Mouse (Mus musculus): ENCODE results near the gene Ercc8.

Ercc8 gene

DNA sequence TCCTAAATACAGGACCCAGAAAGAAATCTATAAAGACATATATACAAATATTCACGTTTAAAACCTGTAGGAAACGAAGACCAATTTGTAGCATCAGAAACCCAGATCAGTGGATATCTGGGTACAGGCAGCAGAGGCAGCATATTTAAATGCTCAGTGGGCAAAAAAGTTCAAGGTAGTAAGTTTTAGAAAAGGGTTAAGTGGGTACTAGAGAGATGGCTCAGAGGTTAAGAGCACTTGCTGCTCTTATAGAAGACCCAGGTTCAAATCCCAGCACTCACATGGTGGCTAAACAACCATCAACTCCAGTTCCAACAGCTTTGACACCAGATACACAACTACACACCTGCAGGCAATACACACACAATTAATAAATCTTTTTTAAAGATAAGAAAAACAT, 1.4 kb upstream of the Ercc8 start:
- no peak for DNase-seq (ENCODE audit: low read depth, low spot score)

DNA sequence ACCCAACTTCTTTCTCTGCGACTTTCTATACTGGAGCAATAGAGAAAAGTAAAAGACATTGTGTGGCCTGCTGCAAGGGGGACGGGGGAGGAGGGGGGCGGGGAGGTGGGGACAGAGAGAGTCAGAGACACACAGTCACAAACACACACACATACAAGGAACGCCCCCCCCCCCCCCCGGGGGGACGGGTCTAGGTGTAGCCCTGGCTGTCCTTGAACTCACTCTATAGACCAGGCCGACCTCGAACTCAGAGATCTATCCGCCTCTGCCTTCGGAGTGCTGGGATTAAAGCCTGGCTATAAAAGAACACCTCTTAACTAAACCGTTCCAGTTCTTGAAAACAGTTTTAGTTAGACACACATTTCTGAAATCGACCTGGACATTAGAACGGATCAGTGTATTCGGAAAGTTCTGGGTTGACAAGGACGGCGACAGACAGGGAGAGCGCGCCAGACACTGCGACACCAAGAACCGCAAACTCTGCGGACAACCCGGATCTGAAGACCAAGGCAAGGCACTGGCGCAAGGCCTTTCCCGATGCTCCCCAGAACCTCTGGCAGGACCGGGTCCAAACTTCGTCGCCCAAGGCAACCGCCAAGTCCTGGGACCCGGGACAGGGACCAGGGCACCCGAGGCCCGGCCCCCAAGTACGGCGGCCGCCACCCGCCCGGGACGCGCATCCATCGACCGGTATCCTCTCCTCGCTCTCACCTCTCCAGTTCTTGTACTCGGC, 633 bp upstream of the Ercc8 start:
- no peak for DNase-seq (ENCODE audit: low read depth, low spot score)

DNA sequence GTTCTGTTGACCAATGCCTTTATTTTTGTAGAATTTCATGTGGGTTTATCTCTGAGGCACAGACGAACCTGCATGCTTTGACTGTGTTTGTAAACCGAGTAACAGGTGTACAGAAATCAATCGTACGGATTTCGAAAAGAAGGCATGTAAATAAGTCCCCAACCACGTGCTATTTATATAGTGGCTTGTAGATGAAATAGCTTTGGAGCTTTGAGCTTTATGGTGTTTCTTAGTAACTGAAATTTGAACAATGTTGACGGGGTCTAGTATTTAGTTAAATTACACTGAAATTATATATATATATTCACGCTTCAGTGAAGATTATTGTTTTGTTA, 677 bp downstream of the Ercc8 start:
- no peak for DNase-seq (ENCODE audit: low read depth, low spot score)

DNA sequence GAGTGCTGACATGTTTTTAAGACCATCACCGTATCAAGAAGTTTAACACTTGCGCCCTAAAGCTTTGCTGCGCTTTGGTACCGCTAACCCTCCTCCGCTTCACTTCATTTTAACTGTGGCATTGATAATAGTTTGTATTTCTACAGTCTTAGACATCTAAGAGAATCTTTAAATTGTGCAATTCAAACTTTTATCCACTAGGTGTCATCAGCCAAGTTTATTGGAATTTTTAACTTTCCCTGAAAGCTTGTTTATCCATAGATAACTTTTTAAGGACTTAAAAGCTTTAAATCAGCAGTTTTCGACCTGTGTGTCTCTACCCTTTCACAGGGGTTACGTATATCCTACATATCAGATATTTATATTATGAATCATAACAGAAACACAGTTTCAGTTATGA, 1.4 kb downstream of the Ercc8 start:
- no peak for DNase-seq (ENCODE audit: low read depth, low spot score)

DNA sequence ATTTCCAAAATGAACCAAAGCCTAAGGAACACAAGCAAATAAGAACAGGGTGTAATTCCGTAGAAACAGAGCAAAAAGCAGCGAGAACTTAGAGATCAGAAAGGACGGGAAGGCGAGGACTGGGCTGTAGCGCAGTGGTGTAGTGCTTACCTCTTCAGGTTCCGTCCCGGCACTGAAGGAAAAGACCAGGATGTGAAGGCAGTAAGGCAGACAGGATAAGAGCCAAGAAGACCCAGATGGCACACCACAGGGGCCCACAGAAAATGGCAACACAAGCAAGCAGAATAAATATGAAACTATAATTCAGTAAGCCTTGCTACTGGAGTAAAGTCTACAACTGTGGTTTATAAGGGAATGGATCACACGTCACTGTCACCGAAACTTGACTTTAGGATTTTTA, 5.4 kb downstream of the Ercc8 start:
- DNase-seq (ENCODE audit: low read depth, low spot score): no peak

DNA sequence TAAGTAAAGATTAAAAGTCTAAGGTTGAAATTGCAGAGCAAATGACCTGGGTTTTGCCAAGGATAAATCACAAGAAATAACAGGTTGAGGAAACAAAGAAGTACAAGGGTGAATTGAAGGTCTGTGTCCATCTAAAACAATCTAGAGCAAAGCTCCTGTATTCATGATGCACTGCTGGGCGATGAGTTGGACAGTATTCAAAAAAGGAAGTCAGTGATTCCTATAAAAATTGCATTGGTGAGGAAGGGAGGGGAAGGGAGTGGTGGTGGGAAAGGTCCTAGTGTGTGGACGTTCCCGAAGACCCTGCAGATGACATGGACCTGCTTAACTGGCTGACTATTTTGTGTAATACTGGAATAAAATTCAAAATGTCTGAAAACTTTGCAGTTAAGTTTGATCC, 6.1 kb downstream of the Ercc8 start:
- no peak for DNase-seq (ENCODE audit: low read depth, low spot score)

DNA sequence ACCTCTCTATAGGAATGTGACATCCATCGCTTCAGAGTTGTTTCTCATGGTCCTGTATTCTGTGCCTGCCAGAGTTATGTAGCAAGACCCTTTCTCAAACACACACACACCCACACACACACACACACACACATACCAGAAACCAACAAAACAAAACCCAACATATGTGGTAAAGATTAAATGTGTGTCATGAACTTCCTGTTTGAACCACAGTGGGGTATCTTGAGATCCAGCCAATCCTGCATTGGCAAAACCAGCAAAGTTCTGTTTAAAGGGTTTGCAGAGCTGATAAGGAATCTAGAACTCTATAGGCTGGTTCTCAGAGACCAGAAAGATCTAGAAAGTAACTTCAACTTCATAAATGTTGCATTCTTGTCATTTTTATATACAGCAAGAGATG, 11.5 kb downstream of the Ercc8 start:
- DNase-seq (ENCODE audit: low read depth, low spot score): no peak

DNA sequence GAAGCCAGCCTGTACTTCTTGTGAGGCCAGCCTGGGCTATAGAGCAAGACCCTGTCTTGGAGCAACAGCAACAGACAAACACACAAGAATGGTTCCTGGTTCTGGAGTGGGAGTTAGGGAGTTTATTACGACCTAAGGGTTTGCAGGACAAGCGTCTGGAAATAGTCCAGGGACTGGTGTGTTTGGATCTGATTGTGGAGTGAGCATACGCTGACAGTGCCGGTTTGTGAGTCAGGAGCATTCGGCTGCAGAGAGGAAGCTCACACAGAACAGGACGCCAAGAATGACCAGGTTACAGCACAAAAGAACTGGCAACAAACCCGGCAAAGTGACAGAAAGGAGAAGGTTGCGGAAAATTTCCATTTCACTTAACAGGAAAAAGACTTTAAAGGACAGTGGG, 12.0 kb downstream of the Ercc8 start:
- no peak for DNase-seq (ENCODE audit: low read depth, low spot score)

DNA sequence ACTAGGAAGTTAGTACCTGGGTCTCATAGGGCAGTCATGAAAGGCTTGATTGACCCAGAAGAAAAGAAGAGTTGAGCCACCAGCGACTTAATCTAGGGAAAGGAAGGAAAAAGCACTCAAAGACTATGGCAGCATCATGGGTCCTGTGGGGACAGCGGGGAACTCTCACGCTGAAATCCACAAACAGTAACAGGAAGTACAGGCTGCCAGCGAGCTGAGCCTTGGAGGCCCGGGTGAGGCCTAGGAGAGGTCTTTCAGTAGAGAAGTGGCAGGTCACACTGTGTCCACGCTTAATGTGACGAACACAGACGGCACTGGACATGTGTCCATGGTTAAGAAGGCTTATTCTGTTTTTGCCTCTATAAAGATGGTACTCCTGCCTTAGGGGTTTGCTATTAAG, 21.1 kb downstream of the Ercc8 start:
- DNase-seq (ENCODE audit: low read depth, low spot score): no peak

DNA sequence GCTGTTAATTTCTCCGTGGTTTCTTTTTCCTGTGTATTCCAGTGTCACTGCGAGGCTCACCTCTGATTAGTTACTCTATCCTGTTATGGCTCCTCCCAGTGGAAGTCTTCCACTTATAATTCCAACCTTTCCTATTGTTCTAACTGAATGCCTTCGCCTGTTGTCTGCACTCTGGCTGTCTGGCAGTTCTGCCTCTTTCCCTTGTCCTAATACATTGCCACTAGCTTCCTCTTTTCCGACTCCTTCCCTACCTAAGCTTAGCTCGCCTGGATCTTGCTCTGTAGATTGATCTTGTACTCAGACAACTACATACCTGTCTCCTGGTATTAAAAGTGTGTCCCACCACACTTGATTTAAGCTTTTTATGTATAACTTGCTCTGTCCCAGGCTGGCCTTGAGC, 22.3 kb downstream of the Ercc8 start:
- DNase-seq (ENCODE audit: low read depth, low spot score): no peak

DNA sequence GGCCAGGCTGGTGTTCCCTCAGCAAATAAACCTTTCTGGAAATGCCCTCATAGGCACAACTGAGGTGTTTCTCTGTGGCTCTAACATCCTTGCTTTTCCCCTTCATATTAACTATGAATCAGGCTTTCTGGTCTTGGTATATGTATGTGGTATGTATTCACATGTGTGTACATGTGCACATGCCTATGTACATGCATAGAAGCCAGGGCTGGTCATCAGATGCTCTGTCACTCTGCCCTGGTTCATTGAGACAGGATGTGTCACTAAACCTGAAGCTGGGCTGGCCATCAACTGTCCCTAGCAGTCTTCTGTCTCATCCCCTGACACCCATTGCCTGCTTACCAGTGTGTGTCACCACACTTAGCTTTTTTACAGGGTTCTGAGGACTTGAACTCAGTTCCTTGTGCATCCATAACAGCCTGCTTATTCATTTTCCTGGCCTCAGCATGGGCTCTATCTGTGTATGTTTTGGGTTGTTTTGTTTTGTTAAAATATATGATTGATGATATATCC, 26.3 kb downstream of the Ercc8 start:
- no peak for DNase-seq (ENCODE audit: low read depth, low spot score)

DNA sequence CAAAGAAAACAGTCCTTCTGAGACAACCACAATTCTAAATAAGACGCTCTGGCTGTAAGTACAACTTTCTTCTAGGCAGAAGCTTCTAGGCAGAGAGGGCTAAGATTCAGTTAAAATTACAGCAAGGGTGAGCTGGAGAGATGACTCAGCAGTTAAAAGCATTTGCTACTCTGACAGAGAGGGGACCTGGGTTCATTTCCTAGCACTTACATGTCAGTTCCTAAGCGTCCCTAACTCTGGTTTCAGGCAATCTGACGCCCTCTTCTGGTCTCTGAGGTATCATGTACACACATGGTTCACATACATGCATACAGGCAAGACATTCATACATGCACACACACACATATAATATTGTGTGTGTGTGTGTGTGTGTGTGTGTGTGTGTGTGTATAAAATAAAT, 27.0 kb downstream of the Ercc8 start:
- no peak for DNase-seq (ENCODE audit: low read depth, low spot score)

DNA sequence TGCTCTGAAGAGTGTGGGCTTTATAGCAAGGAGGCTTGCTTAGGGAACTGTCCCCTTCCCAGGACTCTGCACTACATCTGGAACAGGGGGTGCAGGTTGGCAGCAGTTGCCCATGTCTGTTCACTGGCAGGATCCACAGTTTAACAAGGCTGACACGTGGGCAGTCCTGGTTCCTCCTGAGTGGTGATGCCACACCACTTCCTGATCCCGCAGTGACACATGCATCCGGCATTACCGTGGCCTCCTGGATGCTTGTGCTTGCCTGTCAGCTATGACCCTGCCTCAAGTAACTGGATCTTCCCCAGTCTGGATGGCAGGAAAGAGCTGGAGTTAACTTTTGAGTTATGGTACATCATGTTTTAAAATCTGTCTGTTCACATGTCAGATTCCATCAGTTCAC, 29.5 kb downstream of the Ercc8 start:
- no peak for DNase-seq (ENCODE audit: low read depth, low spot score)

DNA sequence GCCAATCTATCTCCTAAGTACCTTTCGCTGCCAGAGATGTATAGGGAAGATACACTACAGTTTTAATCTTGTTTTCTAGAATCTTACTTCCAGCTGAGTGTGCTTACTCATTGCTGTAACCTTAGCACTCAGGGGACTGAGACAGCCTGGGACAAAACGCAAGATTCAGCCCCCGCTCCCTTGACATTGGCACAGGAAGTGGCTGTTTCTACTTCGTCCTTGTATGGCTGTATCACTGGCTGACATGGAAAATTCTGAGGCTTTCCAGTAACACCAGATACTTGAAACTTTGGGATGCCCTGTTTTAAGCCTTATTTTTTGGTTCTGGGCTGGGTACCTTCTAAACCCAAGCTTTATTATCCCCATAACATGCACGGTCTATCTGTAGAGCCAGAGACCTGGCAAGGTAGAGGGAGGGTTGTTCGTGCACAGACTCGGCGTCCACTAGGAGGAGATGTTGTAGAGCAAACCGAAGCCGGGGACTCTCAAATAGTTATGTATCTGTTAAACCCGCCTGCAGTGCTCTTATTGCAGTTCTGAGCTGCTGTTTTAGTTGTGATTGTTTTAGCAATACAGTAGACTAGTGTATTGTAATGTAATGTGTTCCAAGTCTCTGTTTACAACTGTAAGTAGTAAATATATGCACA, 32.7 kb downstream of the Ercc8 start:
- peak; percentile 18 for DNase-seq (ENCODE audit: low read depth, low spot score)

DNA sequence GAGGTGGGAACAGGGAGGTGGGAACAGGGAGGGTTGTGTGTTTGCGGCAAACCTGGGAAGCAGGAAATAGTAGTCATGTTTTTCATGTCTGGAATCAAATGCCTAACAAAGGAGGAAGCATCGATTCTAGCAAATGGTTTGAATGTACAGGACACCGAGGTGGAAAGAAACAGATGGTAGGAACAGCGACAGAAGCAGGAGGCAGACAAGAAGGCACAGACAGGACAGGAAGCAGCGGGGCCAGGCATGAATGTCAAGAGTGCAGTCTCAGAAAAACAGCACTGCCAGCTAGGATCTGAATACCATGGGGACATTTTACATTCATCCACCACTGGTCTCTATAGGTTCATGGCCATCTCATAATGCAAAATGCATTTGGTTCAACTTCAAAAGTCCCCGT, 36.9 kb downstream of the Ercc8 start:
- DNase-seq (ENCODE audit: low read depth, low spot score): no peak

DNA sequence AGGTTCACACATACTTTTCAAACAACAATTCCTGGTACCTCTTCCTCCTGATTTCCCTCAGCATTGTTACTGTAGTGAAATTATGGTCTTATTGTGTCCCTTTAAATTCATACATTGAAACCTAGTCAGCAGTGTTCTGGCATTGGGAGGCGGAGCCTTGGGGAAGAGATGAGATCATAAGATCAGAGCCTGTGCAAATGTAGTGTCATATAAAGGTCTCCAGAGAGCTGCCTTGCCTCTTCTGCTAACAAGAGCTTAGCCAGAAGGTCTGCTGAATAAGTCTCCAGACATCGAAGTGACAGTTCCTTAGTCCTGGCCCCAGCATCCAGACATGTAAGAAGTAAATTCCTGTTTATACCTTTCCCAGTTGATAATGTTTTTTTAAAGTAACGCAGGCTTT, 46.3 kb downstream of the Ercc8 start:
- DNase-seq (ENCODE audit: low read depth, low spot score): no peak

DNA sequence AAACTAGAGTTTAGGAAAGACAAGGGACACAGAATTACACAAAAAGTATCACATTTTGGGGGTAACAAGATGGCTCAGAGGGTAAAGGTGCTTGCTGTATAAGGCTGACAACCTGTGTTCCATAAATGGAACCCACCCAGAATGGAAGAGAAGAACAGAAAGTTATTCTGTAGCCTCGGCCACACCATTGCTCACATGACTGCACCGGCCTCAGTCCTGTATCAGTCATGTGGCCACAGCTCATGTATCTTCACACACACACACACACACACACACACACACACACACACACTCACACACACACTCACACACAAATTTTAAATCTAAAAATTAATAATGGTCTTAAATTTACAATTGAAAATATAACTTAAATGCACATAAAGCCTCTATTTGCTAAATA, 48.9 kb downstream of the Ercc8 start:
- DNase-seq (ENCODE audit: low read depth, low spot score): no peak

DNA sequence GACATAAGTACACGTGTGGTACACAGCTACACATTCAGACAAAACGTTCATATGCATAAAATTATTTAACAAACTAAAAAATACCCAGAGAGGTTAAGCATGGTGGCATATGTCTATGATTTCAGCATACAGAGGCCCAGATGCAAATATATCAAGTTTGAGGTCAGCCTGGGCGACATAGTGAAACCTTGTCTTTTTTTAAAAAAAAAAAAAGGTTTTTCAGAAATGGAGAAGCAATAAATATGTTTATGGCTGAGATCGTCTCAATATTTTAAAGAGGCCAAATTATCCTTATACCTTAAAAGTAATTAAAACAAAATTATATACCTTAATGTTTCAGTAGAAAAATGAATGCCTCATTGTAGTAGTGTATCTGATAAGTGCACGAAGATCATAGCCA, 49.6 kb downstream of the Ercc8 start:
- no peak for DNase-seq (ENCODE audit: low read depth, low spot score)

DNA sequence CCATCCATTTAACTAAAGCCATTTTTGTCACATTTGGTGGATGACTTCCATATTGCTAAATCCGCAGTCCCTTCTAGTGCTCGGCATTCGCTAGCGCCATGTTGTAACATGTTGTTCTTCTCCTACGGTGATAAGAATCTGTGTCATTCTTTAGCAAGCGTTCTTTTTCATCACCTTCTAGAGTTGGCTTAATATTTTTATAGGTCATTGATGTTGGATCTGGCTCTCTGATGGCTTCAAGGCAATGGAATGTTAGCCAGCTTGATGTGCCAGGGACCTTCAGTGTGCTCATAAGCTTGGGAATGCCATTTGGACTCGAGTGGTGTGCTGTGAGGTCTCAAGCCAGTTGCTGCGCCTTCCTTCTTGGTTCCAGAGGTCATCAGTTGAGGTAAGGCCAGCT, 52.4 kb downstream of the Ercc8 start:
- no peak for DNase-seq (ENCODE audit: low read depth, low spot score)

DNA sequence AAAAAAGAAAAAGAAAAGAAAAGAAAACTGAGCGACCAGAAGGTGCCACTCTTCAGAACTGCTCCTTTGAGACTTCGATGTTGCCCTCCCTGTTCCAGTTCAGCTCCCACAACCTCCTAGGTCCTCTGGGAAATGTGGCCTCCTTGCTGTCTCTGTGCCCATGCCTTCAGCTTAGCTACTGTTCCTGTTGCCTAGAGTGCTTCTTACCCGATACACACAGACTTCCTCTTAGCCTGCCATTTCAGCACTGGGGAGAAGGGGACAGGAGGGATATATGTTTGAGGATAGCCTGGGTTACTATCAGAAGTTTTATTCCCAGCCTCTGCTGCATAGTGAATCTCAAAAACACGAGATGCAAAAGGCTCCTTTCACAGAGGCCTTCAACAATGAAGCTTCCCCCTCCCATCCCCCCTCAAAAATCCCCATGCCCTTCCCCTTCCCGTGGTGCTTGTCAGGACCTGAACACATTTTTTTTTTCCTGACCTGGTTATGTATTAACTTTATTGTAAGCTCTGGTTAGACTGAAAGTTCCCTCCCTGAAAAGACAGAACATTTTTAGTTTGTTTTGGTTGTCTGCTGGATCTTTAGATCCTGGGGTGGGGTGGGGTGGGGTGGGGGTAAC, 54.0 kb downstream of the Ercc8 start:
- DNase-seq (ENCODE audit: low read depth, low spot score): no peak

DNA sequence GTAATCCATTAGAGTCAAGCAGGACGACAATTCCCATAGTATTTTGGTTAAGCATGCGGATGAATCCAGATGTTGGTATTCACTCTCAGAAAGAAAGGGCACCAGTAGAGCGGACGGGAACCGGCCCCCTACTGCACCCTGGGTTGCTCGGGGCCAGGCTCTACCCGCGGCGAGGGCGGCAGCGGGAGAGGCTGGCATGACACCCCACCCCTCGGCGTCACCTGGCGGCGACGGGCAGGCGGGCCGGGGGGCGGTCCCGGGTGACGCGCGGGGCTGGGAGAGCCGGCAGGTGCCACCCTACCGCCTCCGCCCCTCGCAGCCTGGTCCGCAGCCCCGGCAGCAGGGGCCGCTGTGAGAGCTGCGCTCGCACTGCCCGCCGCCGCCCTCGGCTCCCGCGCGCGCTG, 55.6 kb downstream of the Ercc8 start, which contains the start of gene Elovl7:
TSS of gene Elovl7 (plus strand) at position 324 of the 404 bp plus-strand sequence.
- peak; percentile 18 for DNase-seq (ENCODE audit: low read depth, low spot score)

DNA sequence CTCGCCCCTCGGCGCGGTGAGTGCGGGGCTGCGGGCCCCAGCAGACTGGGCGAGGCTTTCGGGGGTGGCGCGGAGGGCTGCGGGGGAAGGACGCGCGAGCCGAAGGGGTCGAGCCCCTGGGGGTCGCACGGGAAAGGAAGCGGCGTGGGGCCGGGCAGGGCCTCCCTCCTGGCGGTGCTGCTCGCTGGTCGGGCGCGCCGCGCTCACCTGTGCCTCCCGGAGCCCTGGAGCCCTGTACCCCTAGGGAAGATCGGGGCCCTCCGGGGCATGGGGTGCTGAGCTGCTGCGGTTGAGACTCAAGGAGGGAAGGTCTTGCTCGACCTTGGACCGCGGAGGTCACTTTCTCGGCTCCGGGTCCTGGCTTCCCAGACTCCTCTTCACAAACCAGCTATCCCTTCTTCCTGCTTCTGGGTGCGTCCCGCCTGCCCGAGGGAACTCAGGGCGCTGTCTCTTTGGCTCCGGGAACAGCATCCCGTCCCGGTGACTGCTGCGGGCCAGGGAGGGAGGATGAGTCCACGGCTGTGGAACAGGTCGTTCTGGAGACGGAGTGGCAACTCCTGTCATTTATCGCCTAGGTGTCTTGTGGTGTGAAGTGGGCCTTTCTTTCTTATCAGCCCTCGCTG, 56.1 kb downstream of the Ercc8 start:
- no peak for DNase-seq (ENCODE audit: low read depth, low spot score)

All from brain, embryonic 18.5 days (tissue).